Mouse (Mus musculus) embryonic facial prominence, embryonic 10.5 days (tissue): ENCODE data around the gene Csf3r. TPM values are rescaled to one million over a fixed set of nuclear protein-coding genes. Genes with fewer than 3 reads are reported as not detected.

ENCODE experiments used
- DNase-seq: peaks from one replicate; pipeline ENCODE4 v3.0.0-alpha.2; 2017; ENCODE audit warnings: low spot score
- H3K27ac ChIP-seq: fragments of 300-500 bp; sonication (generic); replicated peaks from 2 replicates; pipeline ENCODE4 v1.5.1; 2016; ENCODE audit warnings: mild to moderate bottlenecking
- H3K27me3 ChIP-seq: fragments of 300-500 bp; sonication (generic); replicated peaks from 2 replicates; pipeline ENCODE4 v1.6.1; 2016; ENCODE audit warnings: low read depth, mild to moderate bottlenecking; ENCODE audit not compliant: poor library complexity, severe bottlenecking
- H3K36me3 ChIP-seq: fragments of 300-500 bp; sonication (generic); replicated peaks from 2 replicates; pipeline ENCODE4 v1.6.1; 2016; ENCODE audit warnings: mild to moderate bottlenecking, moderate library complexity
- H3K4me1 ChIP-seq: fragments of 300-500 bp; sonication (generic); 2 replicates; pipeline ENCODE4 v1.6.1; 2016
- H3K4me3 ChIP-seq: fragments of 300-500 bp; sonication (generic); 2 replicates; pipeline ENCODE4 v1.5.1; 2016; ENCODE audit warnings: mild to moderate bottlenecking, moderate library complexity
- H3K9me3 ChIP-seq: fragments of 300-500 bp; sonication (generic); 2 replicates; pipeline ENCODE4 v1.6.1; 2016; ENCODE audit warnings: mild to moderate bottlenecking
- WGBS: fragments of 180-500 bp; shearing (Covaris S2); methylation state at CpG from one replicate; pipeline ENCODE4 v1.1.7; 2016; 5-methylcytosine and 5-hydroxymethylcytosine counted together
- polyA plus RNA-seq: library from polyadenylated mRNA; unstranded; fragments of >200 nt; fragmentation: Nextera tagmentation; extraction: Ambion mirVana; gene quantifications from 2 replicates; pipeline ENCODE4 v1.2.1, GENCODE M21; 2016

Csf3r gene
- polyA plus RNA-seq, 1 experiment from 2014 or later = 0.54 TPM

DNA sequence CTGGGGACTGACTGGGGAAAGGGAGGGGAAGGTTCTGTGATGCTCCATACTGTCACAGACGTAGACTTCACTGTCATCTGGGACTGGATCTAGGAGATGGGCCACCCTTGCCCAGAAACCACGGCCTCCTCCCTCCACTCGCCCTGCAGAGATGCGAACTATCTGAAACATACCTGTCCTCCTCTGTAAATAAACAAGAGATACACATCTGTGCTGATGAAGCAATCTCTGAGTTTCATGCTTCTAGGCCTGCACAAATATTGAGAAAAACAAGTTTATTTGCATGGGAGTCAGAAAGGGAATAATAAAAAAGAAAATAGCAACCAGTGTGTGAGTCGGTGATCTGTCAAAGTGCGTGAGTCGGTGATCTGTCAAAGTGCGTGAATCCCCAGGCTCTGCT is 67.5 kb downstream of the Csf3r start:
- Histone ChIP-seq H3K27me3 (no peaks in the 10 kb centered on the region), H3K4me1 (peaks cover 4% of the 10 kb centered on the region; the same call in 1 of the 2 replicates)
- DNase-seq = no peak

More for the DNA sequence above, 67.5 kb downstream of the Csf3r start:
- Histone ChIP-seq H3K4me3 (no peak overlapping the region), H3K36me3 (no peaks in the 10 kb centered on the region), H3K27ac (no peak overlapping the region), H3K9me3 (no peaks in the 10 kb centered on the region)
- WGBS = 84% methylated on average over 8 of the region's 8 CpGs

Other genes starting within 250 kb of the Csf3r start
- gene Mrps15, start 22.4 kb downstream of the Csf3r start, polyA plus RNA-seq = 161 and 164 TPM in 2 replicates
- gene Oscp1, start 34.0 kb downstream of the Csf3r start, polyA plus RNA-seq = 21.9 and 24.2 TPM in 2 replicates
- gene Lsm10, start 72.1 kb downstream of the Csf3r start, polyA plus RNA-seq = 44.9 and 48.5 TPM in 2 replicates
- 43.8 and 44.5 TPM in 2 replicates for gene Stk40, start 79.4 kb downstream of the Csf3r start, polyA plus RNA-seq
- gene Eva1b, start 123.2 kb downstream of the Csf3r start, polyA plus RNA-seq = 37.1 and 38.9 TPM in 2 replicates
- gene Sh3d21, start 138.9 kb downstream of the Csf3r start, polyA plus RNA-seq = 2.0 and 3.1 TPM in 2 replicates
- 262 and 263 TPM in 2 replicates for gene Thrap3, start 178.2 kb downstream of the Csf3r start, polyA plus RNA-seq
- gene Map7d1, start 231.8 kb downstream of the Csf3r start, polyA plus RNA-seq = 60.9 and 62.9 TPM in 2 replicates
- gene Trappc3, start 237.8 kb downstream of the Csf3r start, polyA plus RNA-seq = 91.8 and 92.3 TPM in 2 replicates